8 mouse cellular contexts compared by ENCODE assay signal in the genomic region with DNA sequence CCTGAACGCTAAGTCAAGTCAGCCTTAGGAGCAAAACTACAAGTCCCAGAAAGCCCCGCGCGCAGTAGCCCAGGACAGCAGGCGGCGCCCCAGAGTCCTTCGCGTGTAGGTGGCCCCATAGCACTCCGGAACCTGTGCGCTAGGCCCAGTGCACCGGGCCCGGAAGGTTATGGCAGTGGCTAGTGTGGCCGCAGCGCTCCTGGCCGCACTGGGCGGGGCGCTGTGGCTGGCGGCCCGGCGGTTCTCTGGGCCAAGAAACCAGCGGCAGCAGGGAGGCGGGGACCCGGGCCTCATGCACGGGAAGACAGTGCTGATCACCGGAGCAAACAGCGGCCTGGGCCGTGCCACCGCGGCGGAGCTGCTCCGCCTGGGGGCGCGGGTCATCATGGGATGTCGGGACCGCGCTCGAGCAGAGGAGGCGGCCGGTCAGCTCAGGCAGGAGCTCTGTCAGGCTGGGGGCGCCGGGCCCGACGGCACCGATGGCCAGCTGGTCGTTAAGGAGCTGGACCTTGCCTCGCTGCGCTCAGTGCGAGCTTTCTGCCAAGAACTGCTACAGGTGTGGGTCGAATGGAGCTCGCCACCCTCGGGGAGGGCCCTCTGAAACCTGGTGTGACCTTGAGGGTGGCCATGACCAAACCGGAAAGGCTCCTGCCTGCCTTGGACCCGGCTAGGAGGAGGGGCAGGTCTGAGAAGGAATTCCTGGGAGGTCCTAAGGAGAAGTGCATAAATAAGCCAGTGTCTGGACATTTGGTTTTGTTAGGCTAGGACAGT. TPM values are rescaled to one million over a fixed set of nuclear protein-coding genes. Genes with fewer than 3 reads are reported as not detected.
DNase-seq lines count a peak whose midpoint lies in the region; ATAC-seq lines count a peak whose summit lies in the region.

A gene (plus strand): TSS at position 102 of the 771 bp plus-strand sequence.

- intact Hi-C loops in gastrocnemius, postnatal 14 days (cut with DNase I; ENCODE audit: low total_unique reads) = no loop called here
- intact Hi-C loops in left cerebral cortex, postnatal 10 days (cut with DNase I) = no loop called here

- peak; percentile 96 to 99 for DNase-seq in adrenal gland, adult (ENCODE audit: inconsistent age in 2 of 2, low spot score in 1 of 2)
- DNase-seq in embryo, embryonic 10.5 days (ENCODE audit: low spot score) = peak; percentile 96
- DNase-seq in gastrocnemius, postnatal 14 days = peak; percentile 94
- peak; percentile 94 to 96 for DNase-seq in left cerebral cortex, postnatal 10 days (ENCODE audit: extremely low spot score in 1 of 2, low spot score in 2 of 2)
- peak; percentile 93 for DNase-seq in right cerebral cortex, postnatal 25 days
- DNase-seq in urinary bladder, postnatal 4 days (ENCODE audit: low spot score in 2 of 2) = peak; percentile 89 to 94

- peak; percentile 99 for ATAC-seq in inflammation-experienced regulatory T-cells, adult 6 months
- ATAC-seq in megakaryocyte-erythroid progenitor cell, adult 5-6 weeks (replicated peaks; ENCODE audit: low FRiP score, low TSS enrichment, poor library complexity, severe bottlenecking) = peak; percentile 99

RNA-seq across cellular contexts. Expression of the gene that starts here (rescaled TPM):
- 10 to 100 TPM; 31.2 to 32.6 TPM for total RNA-seq in gastrocnemius, postnatal 14 days (2021)
- 10 to 100 TPM in 1 of 3 experiments, 1 to 10 TPM in 2; 7.1 to 10.6 (median 8.8) TPM for polyA plus RNA-seq in inflammation-experienced regulatory T-cells, adult 6 months (2017; shearing (Covaris generic))
- 10 to 100 TPM; 31.8 to 33.6 TPM for total RNA-seq in left cerebral cortex, postnatal 10 days (2021)
- total RNA-seq in megakaryocyte-erythroid progenitor cell, adult 5-6 weeks (2014; fragmentation: Nextera tagmentation) = 8.3 and 11.2 TPM in 2 replicates
- 10.5 and 12.0 TPM in 2 replicates for total RNA-seq in megakaryocyte-erythroid progenitor cell, adult 5-6 weeks (2017)

Comparison
In these comparisons a context has a peak if more than half of its experiments do, and no peak if none do; other contexts are left out.
1. Peak in every context shown above with its lines: DNase-seq and ATAC-seq.